Mouse (Mus musculus) liver, postnatal 0 days (tissue): ENCODE measurements at regions not wholly inside any gene's neighbourhood (a gene's known extent, or its start where the extent isn't known, plus 50 kb on each side); places are given as distances from the start of the nearest gene placed in this dataset.

Source experiments
- CTCF ChIP-seq: sonication (generic); IDR thresholded peaks from 2 replicates; pipeline ENCODE4 v1.5.1; 2016; ENCODE audit warnings: antibody characterized with exemption, low read depth
- EP300 ChIP-seq: IDR thresholded peaks from 2 replicates; pipeline ENCODE4 v1.6.1; 2016; ENCODE audit warnings: antibody characterized with exemption, low read depth, mild to moderate bottlenecking

GRCm38 (mm10) chr15:27067691-27068090 lies 172.3 kb upstream of the Fbxl7 start:
- no peak for TF ChIP-seq EP300
- TF ChIP-seq CTCF = no peak
